Mouse (Mus musculus): ENCODE results near the gene Atp6v0e2.

DNA sequence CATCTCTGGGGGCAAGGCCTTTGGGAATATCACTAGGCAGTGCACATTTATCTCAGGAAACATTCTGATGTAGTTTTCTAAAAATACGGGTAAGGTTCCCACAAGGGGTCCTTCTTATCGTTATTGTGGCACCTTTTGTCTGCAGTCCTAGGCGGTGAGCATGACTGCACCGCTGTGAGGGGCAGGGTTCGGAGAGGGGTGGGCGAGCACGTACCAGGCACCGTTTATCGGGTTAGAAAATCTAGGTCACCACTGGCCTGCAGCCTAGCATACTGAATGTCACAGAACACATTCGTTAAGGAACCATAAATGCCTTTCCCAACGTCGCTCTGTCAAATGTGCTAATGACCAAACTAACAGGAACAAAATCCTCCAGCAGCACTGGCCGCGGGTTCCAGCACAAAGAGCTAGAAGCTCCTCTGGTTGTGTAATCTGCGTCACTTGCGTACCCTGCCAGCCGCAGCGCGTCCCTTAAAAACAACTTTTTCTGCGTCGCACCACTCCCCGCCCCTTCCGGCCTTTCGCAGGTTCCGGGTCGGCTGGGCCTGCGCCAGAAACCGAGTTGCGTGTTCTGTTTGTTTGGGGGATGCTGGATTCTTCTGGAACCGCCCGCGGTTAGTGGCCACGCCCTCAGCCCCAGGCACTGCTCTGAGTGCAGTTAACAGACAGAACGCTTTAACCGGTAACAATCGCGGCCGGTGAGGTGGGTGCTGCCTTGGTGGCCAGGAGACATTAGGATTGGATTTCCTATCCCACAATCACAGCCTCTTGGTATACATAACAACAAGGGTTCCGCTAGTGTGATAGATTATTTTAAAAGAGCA lies 17.1 kb downstream of the Atp6v0e2 start, which contains the start of gene Lrrc61:
- TF ChIP-seq TAL1 (conservative IDR thresholded peaks at IDR 0.05; ENCODE audit: low read depth, low read length) (no peak), CTCF (IDR thresholded peaks at IDR 0.05; ENCODE audit: low read depth, low read length) (no peak)
